Mouse (Mus musculus) thymus, adult 2 months (tissue): Measurements from ENCODE around the gene Zfp385a.

ENCODE experiments used
- CTCF ChIP-seq: fragments of 200-500 bp; IDR thresholded peaks from 2 replicates; pipeline ENCODE4 v1.5.1; 2012; ENCODE audit warnings: mild to moderate bottlenecking, control low read depth, low read length, moderate library complexity, borderline replicate concordance; ENCODE audit not compliant: control insufficient read depth, poor library complexity, insufficient read depth; ENCODE audit errors: extremely low read depth
- POLR2A ChIP-seq: fragments of 200-500 bp; IDR thresholded peaks from 2 replicates; pipeline ENCODE4 v1.6.1; 2012; ENCODE audit warnings: mild to moderate bottlenecking, low read length, control low read depth, moderate library complexity; ENCODE audit not compliant: control insufficient read depth, poor library complexity, insufficient read depth; ENCODE audit errors: extremely low read depth

DNA sequence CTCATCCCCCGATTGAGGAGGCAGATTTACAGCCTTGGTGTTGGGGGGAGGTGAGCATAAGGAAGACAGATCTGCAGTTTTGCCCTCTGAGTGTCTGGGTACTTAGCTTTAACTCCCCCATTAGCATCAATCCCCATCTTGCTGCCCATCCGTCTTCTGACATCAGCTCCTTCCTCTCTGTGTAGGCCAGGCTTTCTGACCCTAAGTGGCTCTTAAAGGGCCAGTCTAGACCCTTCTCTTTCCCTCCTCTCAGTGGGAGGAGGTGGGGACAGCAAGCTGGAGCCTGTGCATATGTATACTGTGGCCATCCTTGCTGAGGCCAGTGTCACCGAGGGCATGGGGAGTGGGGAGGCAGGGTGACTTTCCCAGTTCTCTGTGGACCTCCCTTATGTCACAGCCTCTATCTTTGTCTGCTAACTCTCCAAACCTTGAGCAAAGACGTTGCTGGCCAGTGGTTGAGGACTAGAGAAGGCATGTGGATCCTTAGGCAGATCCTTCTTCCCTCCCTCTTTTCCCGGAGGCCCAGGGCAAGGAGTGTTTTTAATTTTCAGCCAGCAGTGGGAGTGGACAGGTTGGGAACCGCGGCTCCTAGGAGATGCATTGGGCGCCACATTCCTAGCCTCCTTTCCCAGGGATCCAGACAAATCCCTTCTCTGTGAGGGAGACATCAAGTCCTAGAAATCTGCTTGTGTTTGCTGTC, 35.8 kb downstream of the Zfp385a start:
- TF ChIP-seq POLR2A (no peak), CTCF (no peak)
